Mouse (Mus musculus) mouse embryonic stem cell (cell line): ENCODE data around the gene Lipo3.
"Not testable (repeated sequence)": the region's sequence is repeated elsewhere in the genome, so short reads cannot be mapped to it uniquely, and the experiment has no call there.

Source experiments
- in situ Hi-C, 2 experiments: fragments of 300-500 bp; cut with MboI; formaldehyde crosslinking; loops; 1 replicate in 1 of 2; 3 replicates in 1 of 2; pipeline ENCODE4 v1.14.3; 2019 to 2020; ENCODE audit warnings: low sequenced_read_pairs in 2 of 2, low pct_unique_long_range_greater_than_20kb in 1 of 2, mixed read lengths in 1 of 2; ENCODE audit not compliant: unreplicated experiment in 1 of 2

The Lipo3 gene

GRCm38 (mm10) chr19:33761287-33762086, at the start of gene Lipo3:
Gene Lipo3 (minus strand): TSS chr19:33761951.
- in situ Hi-C loops: not testable (repeated sequence)

GRCm38 (mm10) chr19:33787359-33787758, 25.6 kb upstream of the Lipo3 start, which contains the start of gene Lipo1:
Gene Lipo1 (minus strand): TSS chr19:33787459.
- in situ Hi-C loops: not testable (repeated sequence)

- in situ Hi-C loops: no loop called here
These were observed 25.0 kb upstream of the Lipo3 start for GRCm38 (mm10) chr19:33786576-33787277.

GRCm38 (mm10) chr19:33751259-33751658, 10.5 kb downstream of the Lipo3 start, which contains the start of gene Lipo2:
Gene Lipo2 (minus strand): TSS chr19:33751359.
- in situ Hi-C loops: not testable (repeated sequence)

GRCm38 (mm10) chr19:33625152-33625551, 136.6 kb downstream of the Lipo3 start, which contains the start of gene Gm8978:
Gene Gm8978 (minus strand): TSS chr19:33625252.
- in situ Hi-C loops: not testable (repeated sequence)

GRCm38 (mm10) chr19:33589626-33590302, 172.0 kb downstream of the Lipo3 start:
- in situ Hi-C loops: not testable (repeated sequence)

- in situ Hi-C loops: not testable (repeated sequence)
These were observed 193.2 kb downstream of the Lipo3 start for GRCm38 (mm10) chr19:33568551-33568950.

- in situ Hi-C loops: no loop called here
These were observed 244.1 kb downstream of the Lipo3 start, which contains the start of gene Lipo4 for GRCm38 (mm10) chr19:33517680-33518079. Gene Lipo4 (minus strand): TSS chr19:33517780.
